Mouse (Mus musculus) forelimb bud, embryonic 11.5 days (tissue): ENCODE data around the gene Zfp984.
"Not testable (repeated sequence)": the region's sequence is repeated elsewhere in the genome, so short reads cannot be mapped to it uniquely, and the experiment has no call there.

Source experiments
- DNase-seq: peaks from one replicate; pipeline ENCODE4 v3.0.0-alpha.2; 2012; ENCODE audit warnings: low read depth, low spot score

The Zfp984 gene

GRCm38 (mm10) chr4:147809292-147809965 is at the start of gene Zfp984:
Gene Zfp984 (minus strand): TSS chr4:147809788.
- not testable (repeated sequence) for DNase-seq

GRCm38 (mm10) chr4:147850776-147851175 is 41.2 kb upstream of the Zfp984 start:
- DNase-seq = no peak

- no peak for DNase-seq
Measured at GRCm38 (mm10) chr4:147848584-147848991, 39.0 kb upstream of the Zfp984 start.

GRCm38 (mm10) chr4:147847614-147848583 is 38.3 kb upstream of the Zfp984 start, which contains the start of gene Zfp933:
Gene Zfp933 (minus strand): TSS chr4:147848366.
- DNase-seq = peak; percentile 90

GRCm38 (mm10) chr4:147842871-147843270 is 33.3 kb upstream of the Zfp984 start:
- DNase-seq = no peak

- DNase-seq = not testable (repeated sequence)
Measured at GRCm38 (mm10) chr4:147839282-147839681, 29.7 kb upstream of the Zfp984 start.

- no peak for DNase-seq
Measured at GRCm38 (mm10) chr4:147824389-147824788, 14.8 kb upstream of the Zfp984 start.

GRCm38 (mm10) chr4:147821414-147821813 is 11.8 kb upstream of the Zfp984 start:
- DNase-seq = not testable (repeated sequence)

GRCm38 (mm10) chr4:147819659-147820058 is 10.1 kb upstream of the Zfp984 start:
- not testable (repeated sequence) for DNase-seq

GRCm38 (mm10) chr4:147814592-147815167 is 5.1 kb upstream of the Zfp984 start:
- no peak for DNase-seq

GRCm38 (mm10) chr4:147813249-147813765 is 3.7 kb upstream of the Zfp984 start:
- DNase-seq = no peak

GRCm38 (mm10) chr4:147809966-147810304 is 347 bp upstream of the Zfp984 start:
- not testable (repeated sequence) for DNase-seq

GRCm38 (mm10) chr4:147808483-147808882 is 1.1 kb downstream of the Zfp984 start:
- DNase-seq = not testable (repeated sequence)

- not testable (repeated sequence) for DNase-seq
Measured at GRCm38 (mm10) chr4:147795308-147795707, 14.3 kb downstream of the Zfp984 start.

GRCm38 (mm10) chr4:147794026-147794665 is 15.4 kb downstream of the Zfp984 start:
- DNase-seq = not testable (repeated sequence)

- not testable (repeated sequence) for DNase-seq
Measured at GRCm38 (mm10) chr4:147793390-147793916, 16.1 kb downstream of the Zfp984 start.

GRCm38 (mm10) chr4:147791729-147792128 is 17.9 kb downstream of the Zfp984 start:
- not testable (repeated sequence) for DNase-seq

GRCm38 (mm10) chr4:147746255-147746654 is 63.3 kb downstream of the Zfp984 start:
- not testable (repeated sequence) for DNase-seq

GRCm38 (mm10) chr4:147738636-147739369 is 70.8 kb downstream of the Zfp984 start:
- DNase-seq = not testable (repeated sequence)
